Mouse (Mus musculus): ENCODE data around the gene Elof1. TPM values are rescaled to one million over a fixed set of nuclear protein-coding genes. Genes with fewer than 3 reads are reported as not detected.
A peak's percentile ranks its signal among the peaks of the same experiment; 100 is the strongest.

Gene Elof1
- polyA plus RNA-seq, 1 experiment from 2014 or later = 233 TPM

DNA sequence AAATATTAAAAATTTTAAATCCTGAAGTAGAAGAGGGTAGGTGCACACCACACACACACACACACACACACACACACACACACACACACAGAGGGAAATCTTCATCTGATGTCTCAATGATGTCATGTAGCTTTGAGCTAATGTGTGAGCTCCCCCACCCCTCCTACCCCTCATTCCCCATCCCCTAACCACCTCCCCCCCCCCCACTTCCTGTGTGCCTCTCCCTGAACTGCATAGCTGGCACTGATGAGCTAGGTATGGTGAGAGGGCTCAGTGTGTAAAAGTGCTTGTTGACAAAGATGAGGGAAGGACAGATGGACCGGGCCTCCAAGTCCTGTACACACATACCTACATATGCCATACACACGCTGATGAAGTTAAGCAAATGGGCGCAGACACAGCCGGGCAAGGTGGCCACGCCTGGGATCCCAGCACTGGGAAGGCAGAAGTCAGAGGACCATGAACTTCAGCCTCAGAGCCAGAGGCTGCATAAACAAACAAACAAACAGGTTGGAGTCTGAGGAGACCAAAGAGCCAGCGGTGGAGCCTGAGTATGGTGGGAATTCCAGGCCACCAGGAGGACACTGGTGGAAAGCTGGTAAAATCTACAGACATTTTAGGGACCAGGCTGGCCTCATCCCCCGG is 17.4 kb upstream of the Elof1 start:
- no peak for DNase-seq (ENCODE audit: low spot score)
- peaks cover 35% of the 10 kb centered on the region for H3K4me1 ChIP-seq
- H3K36me3 ChIP-seq = no peaks in the 10 kb centered on the region
- H3K9me3 ChIP-seq (replicated peaks) = no peaks in the 10 kb centered on the region
- no peak overlapping the region for H3K27ac ChIP-seq
- WGBS = 81% methylated on average over 7 of the region's 7 CpGs
- peaks cover 57% of the 10 kb centered on the region for H3K27me3 ChIP-seq (ENCODE audit: low read depth, poor library complexity, severe bottlenecking)
- no peak overlapping the region for H3K4me3 ChIP-seq

DNA sequence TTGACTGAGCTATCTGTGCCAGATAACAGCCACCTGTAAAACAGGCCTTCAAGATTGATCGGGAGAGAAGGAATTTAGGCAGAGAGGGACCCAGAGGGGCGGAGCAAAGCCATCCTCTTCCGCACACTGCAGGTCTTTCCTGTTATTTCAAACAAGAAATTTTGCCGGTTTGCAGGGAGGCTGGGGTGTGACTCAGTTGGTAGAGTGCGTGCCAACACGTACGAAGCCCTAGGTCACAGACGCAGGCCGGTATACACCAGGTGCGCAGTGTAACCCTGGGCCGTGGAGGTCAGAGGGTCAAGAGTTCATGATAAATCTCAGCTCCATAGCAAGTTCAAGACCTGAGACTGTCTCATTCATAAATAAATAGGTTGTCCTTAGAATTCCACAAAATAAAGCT is 15.2 kb upstream of the Elof1 start:
- 37% methylated on average over 11 of the region's 11 CpGs for WGBS
- Histone ChIP-seq H3K4me1 (peaks cover 28% of the 10 kb centered on the region), H3K27ac (no peak overlapping the region; the same call in 1 of the 2 replicates), H3K27me3 (ENCODE audit: low read depth, poor library complexity, severe bottlenecking) (peaks cover 49% of the 10 kb centered on the region), H3K4me3 (peak overlapping the region; percentile 48), H3K36me3 (no peaks in the 10 kb centered on the region), H3K9me3 (replicated peaks) (no peaks in the 10 kb centered on the region)
- no peak for DNase-seq (ENCODE audit: low spot score)

DNA sequence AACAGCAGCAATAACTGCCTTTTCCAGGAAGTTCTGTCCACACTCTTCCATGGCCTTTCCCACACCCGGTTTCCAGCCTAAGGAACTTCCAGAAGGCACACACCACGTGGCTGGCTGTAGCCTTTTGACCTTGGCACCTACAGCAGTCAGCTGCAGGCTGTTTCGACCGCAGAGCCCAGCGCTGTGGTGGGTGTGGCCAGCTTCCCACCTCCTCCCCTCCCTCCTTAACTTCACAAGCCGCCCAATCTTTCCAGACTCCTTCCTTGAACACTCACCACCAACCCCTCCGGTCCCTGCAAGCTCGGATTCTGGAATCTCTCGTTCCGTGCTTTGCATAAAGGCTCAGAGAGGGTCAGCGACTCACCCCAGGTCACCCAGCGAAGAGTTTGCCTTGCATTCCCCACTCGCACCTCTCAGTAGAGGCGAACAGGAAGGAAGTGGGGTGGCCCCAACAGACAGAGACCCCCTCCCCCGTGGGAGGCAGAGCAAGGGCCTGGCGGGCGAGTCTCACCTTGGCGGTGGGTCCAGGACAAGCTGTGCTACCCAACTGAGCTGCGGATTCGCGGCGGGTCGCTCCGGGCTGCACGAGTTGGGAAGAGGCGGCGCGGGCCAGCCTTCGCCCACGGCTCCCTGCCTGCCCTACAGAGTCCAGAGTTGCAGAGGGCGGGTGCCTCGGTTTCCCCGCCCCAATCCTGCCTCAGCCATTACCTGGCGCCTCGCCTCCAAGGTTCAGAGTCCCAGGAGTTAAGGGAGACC is 14.4 kb upstream of the Elof1 start:
- peak; percentile 69 for DNase-seq (ENCODE audit: low spot score)
- H3K4me3 ChIP-seq = peak overlapping the region; percentile 48
- peaks cover 42% of the 10 kb centered on the region for H3K27me3 ChIP-seq (ENCODE audit: low read depth, poor library complexity, severe bottlenecking)
- H3K4me1 ChIP-seq = peaks cover 21% of the 10 kb centered on the region
- no peaks in the 10 kb centered on the region for H3K9me3 ChIP-seq (replicated peaks)
- 3% methylated on average over 35 of the region's 35 CpGs for WGBS
- H3K27ac ChIP-seq = peak overlapping the region; percentile 77
- H3K36me3 ChIP-seq = no peaks in the 10 kb centered on the region

DNA sequence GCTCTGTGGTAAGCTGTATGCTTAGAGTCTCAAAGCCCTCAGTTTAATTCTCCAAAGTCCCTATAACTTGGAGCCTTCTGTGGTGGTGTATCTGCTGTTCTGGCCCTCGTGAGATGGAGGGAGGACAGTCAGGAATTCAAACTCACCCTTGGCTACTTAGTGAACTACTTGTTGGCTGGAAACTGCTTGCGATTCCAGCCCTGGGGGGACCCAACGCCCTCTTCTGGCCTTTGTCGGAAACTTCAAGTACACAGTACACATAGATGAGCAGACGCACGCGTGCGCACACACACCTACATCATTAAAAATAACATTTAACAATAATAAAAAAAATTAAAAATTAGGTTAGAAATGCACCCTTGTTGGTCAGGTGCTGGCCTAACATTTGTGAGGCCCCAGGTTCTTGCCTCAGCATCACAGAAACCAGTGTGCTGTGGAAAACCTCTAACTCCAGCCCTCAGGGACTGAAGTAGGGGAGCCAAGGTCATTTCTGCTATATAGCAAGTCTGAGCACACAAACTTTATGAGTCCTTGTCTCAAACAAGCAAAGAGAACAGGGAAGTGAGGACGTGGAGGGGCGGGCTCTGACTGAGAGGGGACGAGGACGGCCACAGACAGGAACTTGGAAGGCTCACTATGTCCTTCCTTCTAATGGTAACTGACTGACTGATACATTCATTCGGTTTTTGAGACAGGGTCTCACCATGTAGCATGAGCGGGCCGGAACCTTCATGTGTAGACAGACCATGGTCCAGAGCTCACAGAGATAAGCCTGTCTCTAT is 8.5 kb upstream of the Elof1 start:
- Histone ChIP-seq H3K4me3 (no peak overlapping the region), H3K27ac (no peak overlapping the region), H3K4me1 (peaks cover 2% of the 10 kb centered on the region; the same call in 1 of the 2 replicates), H3K36me3 (no peaks in the 10 kb centered on the region), H3K9me3 (replicated peaks) (no peaks in the 10 kb centered on the region), H3K27me3 (ENCODE audit: low read depth, poor library complexity, severe bottlenecking) (peaks cover 6% of the 10 kb centered on the region; the same call in 1 of the 2 replicates)
- 89% methylated on average over 15 of the region's 15 CpGs for WGBS
- DNase-seq (ENCODE audit: low spot score) = no peak

DNA sequence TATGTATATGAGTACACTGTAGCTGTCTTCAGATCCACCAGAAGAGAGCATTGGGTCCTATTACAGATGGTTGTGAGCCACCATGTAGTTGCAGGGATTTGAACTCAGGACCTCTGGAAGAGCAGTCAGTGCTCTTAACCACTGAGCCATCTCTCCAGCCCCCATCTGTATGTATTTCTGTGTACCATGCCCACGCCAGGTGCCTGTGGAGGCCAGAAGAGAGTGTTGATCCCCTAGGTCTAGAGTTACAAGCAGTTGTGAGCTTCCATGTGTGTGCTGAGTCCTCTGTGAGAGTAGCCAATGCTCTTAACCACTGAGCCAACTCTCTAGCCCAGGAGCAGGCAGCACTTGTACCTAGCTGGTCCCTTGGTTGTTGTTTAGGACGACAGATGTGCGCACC is 7.2 kb upstream of the Elof1 start:
- H3K9me3 ChIP-seq (replicated peaks) = no peaks in the 10 kb centered on the region
- whole genome bisulfite sequencing = 87% methylated on average over 3 of the region's 3 CpGs
- H3K4me1 ChIP-seq = no peaks in the 10 kb centered on the region
- H3K27ac ChIP-seq = no peak overlapping the region
- H3K4me3 ChIP-seq = no peak overlapping the region
- H3K27me3 ChIP-seq (ENCODE audit: low read depth, poor library complexity, severe bottlenecking) = no peaks in the 10 kb centered on the region
- DNase-seq (ENCODE audit: low spot score) = no peak
- H3K36me3 ChIP-seq = no peaks in the 10 kb centered on the region

DNA sequence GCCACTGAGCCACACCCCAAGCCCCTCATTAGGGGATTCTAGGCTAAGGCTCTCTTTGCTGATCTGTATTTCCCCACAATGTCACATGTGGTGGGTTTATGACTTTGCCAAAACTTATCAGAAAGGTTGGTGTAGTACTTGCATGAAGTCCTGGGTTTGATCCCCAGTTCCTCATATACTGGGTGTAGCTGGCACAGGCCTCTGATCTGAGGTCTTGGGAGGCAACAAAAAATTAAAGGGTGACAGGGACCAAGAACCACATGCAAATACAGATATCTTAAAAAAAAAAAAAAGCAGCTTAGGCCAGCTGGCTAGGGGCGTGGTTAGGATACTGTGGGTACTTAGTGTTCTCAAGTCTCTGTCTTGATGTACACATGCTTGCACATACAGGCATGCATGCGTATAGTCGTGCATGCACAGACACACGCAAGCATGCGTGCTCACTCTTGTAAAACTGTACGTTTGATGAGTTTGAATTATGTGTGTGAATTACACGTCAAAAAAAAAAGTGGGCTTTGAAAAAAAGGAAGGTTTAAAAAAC is 6.2 kb upstream of the Elof1 start:
- Histone ChIP-seq H3K4me3 (no peak overlapping the region), H3K9me3 (replicated peaks) (no peaks in the 10 kb centered on the region), H3K4me1 (no peaks in the 10 kb centered on the region), H3K36me3 (no peaks in the 10 kb centered on the region), H3K27me3 (ENCODE audit: low read depth, poor library complexity, severe bottlenecking) (no peaks in the 10 kb centered on the region), H3K27ac (no peak overlapping the region)
- no peak for DNase-seq (ENCODE audit: low spot score)
- WGBS = 87% methylated on average over 7 of the region's 7 CpGs

DNA sequence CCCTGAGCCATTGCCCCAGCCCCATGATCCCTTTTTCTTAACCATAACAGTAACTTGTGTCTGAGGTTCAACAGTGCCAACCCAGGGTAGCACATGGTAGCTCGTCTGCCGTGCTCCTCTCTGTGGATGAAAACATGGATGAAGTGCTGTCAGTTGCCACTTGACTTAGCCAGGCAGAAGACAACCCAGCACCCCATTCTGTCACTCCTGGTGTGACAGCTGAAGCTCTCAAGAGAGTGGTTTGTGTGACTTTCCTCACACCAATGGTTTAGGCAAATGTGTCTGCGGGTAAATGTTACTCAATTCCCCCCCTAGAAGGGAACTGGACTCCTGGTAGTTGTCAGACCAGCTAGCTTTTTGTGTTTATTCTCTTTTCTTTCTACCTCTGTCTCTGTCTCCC is 5.0 kb upstream of the Elof1 start:
- Histone ChIP-seq H3K4me1 (peaks cover 10% of the 10 kb centered on the region), H3K36me3 (no peaks in the 10 kb centered on the region), H3K27ac (no peak overlapping the region), H3K27me3 (ENCODE audit: low read depth, poor library complexity, severe bottlenecking) (no peaks in the 10 kb centered on the region), H3K4me3 (no peak overlapping the region), H3K9me3 (replicated peaks) (no peaks in the 10 kb centered on the region)
- WGBS = 74% methylated on average over 3 of the region's 3 CpGs
- DNase-seq (ENCODE audit: low spot score) = no peak

DNA sequence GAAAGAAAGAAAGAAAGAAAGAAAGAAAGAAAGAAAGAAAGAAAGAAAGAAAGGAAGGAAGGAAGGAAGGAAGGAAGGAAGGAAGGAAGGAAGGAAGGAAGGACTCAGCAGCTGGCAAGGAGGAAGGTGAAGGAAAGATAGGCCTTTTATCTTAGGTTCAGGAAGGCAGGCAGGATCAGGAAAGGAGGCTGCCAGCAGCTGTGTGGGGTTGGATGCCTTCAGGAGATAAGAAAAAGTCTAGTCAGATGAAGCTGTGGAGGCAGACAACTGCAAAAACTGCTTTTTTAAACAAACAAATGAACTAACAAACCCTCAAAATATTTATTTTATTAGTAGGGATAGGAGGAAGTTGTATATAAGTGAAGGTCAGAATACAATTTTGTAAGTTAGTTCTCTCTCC is 4.6 kb upstream of the Elof1 start:
- no peak overlapping the region for H3K27ac ChIP-seq
- peaks cover 10% of the 10 kb centered on the region for H3K4me1 ChIP-seq
- no peaks in the 10 kb centered on the region for H3K36me3 ChIP-seq
- H3K27me3 ChIP-seq (ENCODE audit: low read depth, poor library complexity, severe bottlenecking) = no peaks in the 10 kb centered on the region
- no peaks in the 10 kb centered on the region for H3K9me3 ChIP-seq (replicated peaks)
- H3K4me3 ChIP-seq = no peak overlapping the region
- no peak for DNase-seq (ENCODE audit: low spot score)

DNA sequence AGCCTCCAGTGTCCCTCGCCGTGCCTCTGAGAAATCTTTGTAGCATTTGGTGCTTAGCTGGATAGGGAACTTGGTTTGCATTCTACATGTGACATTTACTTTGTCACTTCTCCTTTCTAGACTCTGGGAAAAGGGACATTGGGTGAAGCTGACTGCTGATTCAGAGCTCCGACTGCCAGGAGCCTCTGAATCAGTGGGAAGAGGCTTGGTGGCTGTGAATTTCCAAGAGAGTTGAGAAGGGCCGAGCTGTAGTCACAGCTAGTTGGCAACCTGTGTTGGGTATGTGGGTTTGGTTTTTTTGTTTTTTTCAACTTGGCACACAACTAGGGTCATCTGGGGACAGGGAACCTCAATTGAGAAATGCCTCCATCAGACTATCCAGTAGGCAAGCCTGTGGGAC is 2.6 kb upstream of the Elof1 start:
- Histone ChIP-seq H3K27me3 (ENCODE audit: low read depth, poor library complexity, severe bottlenecking) (no peaks in the 10 kb centered on the region), H3K4me1 (peaks cover 20% of the 10 kb centered on the region), H3K36me3 (peaks cover 7% of the 10 kb centered on the region), H3K27ac (no peak overlapping the region), H3K9me3 (replicated peaks) (no peaks in the 10 kb centered on the region), H3K4me3 (no peak overlapping the region)
- DNase-seq (ENCODE audit: low spot score) = no peak
- WGBS = 92% methylated on average over 4 of the region's 4 CpGs

DNA sequence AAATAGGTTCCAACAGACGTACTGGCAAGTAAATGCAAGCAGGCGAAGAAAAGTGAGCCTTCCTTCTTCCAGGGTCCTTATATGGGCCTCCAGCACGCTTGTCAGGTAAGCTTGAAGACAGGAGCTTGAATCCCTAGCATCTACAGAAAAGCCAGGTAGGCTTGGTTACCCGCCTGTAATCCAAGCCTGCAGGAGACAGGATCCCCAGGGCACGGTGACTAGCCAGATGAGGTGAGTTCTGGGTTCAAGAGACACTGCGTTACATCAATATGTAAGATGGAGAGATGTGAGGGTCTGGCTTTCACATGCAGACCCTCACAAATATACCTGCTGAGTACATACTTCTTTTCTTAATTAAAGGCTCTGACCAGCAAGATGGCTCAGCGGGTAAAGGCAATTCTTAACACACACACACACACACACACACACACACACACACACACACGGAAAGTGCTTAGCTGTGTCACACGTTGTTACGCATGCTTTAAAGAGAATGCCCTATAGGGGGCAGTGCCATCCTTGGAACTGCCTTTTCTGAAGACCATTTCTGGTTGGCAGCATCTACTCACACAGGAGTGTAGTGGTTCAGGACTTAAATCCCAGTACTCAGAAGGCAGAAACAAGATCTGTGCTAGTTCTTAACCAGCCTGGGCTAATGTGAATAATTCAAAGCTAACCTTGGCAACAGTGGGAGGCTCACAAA is 933 bp upstream of the Elof1 start:
- Histone ChIP-seq H3K4me3 (peak overlapping the region; percentile 84), H3K9me3 (replicated peaks) (no peaks in the 10 kb centered on the region), H3K27me3 (ENCODE audit: low read depth, poor library complexity, severe bottlenecking) (no peaks in the 10 kb centered on the region), H3K4me1 (peaks cover 20% of the 10 kb centered on the region), H3K27ac (peak overlapping the region; percentile 91; the same call in 1 of the 2 replicates), H3K36me3 (peaks cover 23% of the 10 kb centered on the region)
- DNase-seq (ENCODE audit: low spot score) = no peak
- 46% methylated on average over 10 of the region's 10 CpGs for WGBS

DNA sequence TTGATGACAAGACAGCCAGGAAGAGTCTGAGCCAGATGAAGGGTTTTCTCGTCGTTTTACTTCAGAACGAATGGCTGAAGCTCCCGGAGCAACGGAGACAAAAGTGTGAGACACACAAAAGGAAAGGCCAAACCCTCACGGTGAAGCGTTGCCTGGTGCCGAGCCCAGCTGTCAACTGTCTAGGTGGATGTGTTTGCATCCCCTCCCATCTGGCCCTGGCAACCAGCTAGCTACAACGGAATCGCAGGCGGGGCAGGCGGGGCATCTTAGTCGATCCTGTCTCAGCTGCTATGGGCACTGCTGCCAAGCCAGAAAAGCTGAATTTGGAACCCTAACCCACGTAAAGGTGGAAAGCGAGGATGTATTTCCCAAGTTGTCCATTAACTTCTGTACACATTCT is 886 bp downstream of the Elof1 start:
- Histone ChIP-seq H3K9me3 (replicated peaks) (no peaks in the 10 kb centered on the region), H3K4me3 (peak overlapping the region; percentile 84), H3K27ac (peak overlapping the region; percentile 91), H3K4me1 (peaks cover 20% of the 10 kb centered on the region), H3K27me3 (ENCODE audit: low read depth, poor library complexity, severe bottlenecking) (no peaks in the 10 kb centered on the region), H3K36me3 (peaks cover 41% of the 10 kb centered on the region)
- no peak for DNase-seq (ENCODE audit: low spot score)
- 38% methylated on average over 15 of the region's 15 CpGs for WGBS

DNA sequence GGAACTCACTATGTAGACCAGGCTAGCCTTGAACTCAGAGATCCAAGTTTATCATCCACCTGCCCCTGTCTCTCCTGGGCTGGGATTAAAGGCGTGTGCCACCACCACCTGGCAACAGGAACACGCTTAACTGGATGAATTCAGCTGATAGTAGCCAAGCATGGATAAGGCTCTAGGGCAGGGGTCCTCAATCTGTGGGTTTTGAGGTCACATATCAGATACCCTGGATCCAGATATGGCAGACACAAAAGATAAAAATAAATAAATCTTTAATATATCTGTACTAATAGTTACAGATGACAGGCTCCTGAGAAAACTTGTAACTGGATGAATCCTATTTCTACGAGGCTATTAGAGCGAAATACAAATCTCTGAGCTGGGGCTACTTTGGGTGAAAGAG is 1.3 kb downstream of the Elof1 start:
- Histone ChIP-seq H3K9me3 (replicated peaks) (no peaks in the 10 kb centered on the region), H3K36me3 (peaks cover 46% of the 10 kb centered on the region), H3K4me3 (peak overlapping the region; percentile 84), H3K27ac (no peak overlapping the region), H3K27me3 (ENCODE audit: low read depth, poor library complexity, severe bottlenecking) (no peaks in the 10 kb centered on the region), H3K4me1 (peaks cover 20% of the 10 kb centered on the region)
- DNase-seq (ENCODE audit: low spot score) = no peak
- WGBS = 92% methylated on average over 4 of the region's 4 CpGs
